Mouse (Mus musculus) olfactory bulb, adult 2 months (tissue): Measurements from ENCODE around the gene 2210016F16Rik. TPM values are rescaled to one million over a fixed set of nuclear protein-coding genes. Genes with fewer than 3 reads are reported as not detected.
"Not testable (repeated sequence)": the region's sequence is repeated elsewhere in the genome, so short reads cannot be mapped to it uniquely, and the experiment has no call there.

ENCODE experiments used
- H3K27ac ChIP-seq: fragments of 200-500 bp; 2 replicates; pipeline ENCODE4 v1.5.1; 2012; ENCODE audit warnings: low read depth, low read length; ENCODE audit not compliant: insufficient read depth
- H3K4me1 ChIP-seq: fragments of 200-500 bp; 2 replicates; pipeline ENCODE4 v1.6.1; 2012; ENCODE audit warnings: low read length; ENCODE audit not compliant: control insufficient read depth, insufficient read depth
- H3K4me3 ChIP-seq: fragments of 200-500 bp; 2 replicates; pipeline ENCODE4 v1.5.1; 2012; ENCODE audit warnings: mild to moderate bottlenecking, low read depth, low read length, moderate library complexity; ENCODE audit not compliant: insufficient read depth
- CTCF ChIP-seq: fragments of 200-500 bp; IDR thresholded peaks from 2 replicates; pipeline ENCODE4 v1.5.1; 2012; ENCODE audit warnings: low read depth, mild to moderate bottlenecking, low read length, moderate library complexity; ENCODE audit not compliant: insufficient read depth
- POLR2A ChIP-seq: fragments of 200-500 bp; IDR thresholded peaks from 2 replicates; pipeline ENCODE4 v1.6.1; 2012; ENCODE audit warnings: mild to moderate bottlenecking, low read depth, low read length, moderate library complexity; ENCODE audit not compliant: insufficient read depth
- WGBS: fragments of 180-500 bp; shearing (Covaris S2); methylation state at CpG from one replicate; pipeline ENCODE4 v1.1.7; 2018; 5-methylcytosine and 5-hydroxymethylcytosine counted together
- polyA plus RNA-seq: library from polyadenylated mRNA; stranded (reverse); fragments of >200 nt; gene quantifications from 2 replicates; pipeline ENCODE4 v1.2.4, GENCODE M21; 2012; ENCODE audit warnings: low replicate concordance; ENCODE audit not compliant: missing spikeins, insufficient read depth, insufficient read length

The 2210016F16Rik gene
- polyA plus RNA-seq, 1 experiment, result not detected

GRCm38 (mm10) chr13:58402744-58403110 lies 17.7 kb upstream of the 2210016F16Rik start:
- peak overlapping the region; percentile 88 for H3K27ac ChIP-seq
- H3K4me3 ChIP-seq, result peak overlapping the region; percentile 97
- TF ChIP-seq CTCF, result no peak
- WGBS, result under 1% methylated on average over 36 of the region's 48 CpGs
- H3K4me1 ChIP-seq, result peaks cover 3% of the 10 kb centered on the region; the same call in 1 of the 2 replicates

DNA sequence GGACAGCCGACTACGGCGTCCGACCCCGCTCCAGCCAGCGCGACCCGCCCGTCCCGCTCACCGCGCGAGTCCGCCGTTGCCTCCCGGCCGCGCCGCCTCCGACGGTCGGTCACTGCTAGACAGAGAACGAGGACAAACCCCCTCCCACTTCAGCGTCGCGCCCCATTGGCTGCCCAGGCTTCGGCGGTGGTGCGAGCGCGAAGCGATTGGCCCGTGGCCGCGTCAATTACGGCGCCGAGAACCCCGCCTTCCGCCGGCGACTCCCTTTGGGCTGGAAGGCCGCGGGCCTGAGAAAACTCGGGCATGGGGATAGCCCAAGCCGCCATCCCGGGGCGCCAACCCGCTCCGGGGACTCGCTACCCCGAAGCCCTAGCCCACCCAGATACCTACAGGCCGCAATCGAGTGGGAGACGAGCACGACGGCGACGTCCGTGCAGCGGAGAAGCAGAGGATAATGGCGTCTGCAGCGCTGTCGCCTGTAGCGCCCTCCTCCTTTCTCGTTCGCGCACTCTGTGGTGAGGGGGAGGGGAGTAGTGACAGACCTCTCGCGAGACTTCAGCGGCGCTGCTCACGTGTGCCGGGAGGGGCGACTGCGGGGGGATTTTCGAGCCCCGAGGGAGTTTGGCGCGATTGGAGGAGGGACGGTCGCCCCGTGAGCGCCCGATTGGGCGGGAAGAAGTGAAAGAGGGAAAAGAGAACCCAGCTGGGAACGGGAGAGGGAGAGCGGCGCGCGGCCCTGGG lies 17.1 kb upstream of the 2210016F16Rik start, which contains the start of gene Rmi1:
Rmi1 (plus strand) TSS at position 246 of the 741 bp plus-strand sequence.
- Histone ChIP-seq H3K4me1 (peaks cover 5% of the 10 kb centered on the region; the same call in 1 of the 2 replicates), H3K4me3 (peak within 1 kb of the TSS; percentile 97), H3K27ac (peak within 1 kb of the TSS; percentile 100)
- TF ChIP-seq CTCF (no peak), POLR2A (peak; percentile 98)
- WGBS, result under 1% methylated on average over 91 of the region's 91 CpGs

DNA sequence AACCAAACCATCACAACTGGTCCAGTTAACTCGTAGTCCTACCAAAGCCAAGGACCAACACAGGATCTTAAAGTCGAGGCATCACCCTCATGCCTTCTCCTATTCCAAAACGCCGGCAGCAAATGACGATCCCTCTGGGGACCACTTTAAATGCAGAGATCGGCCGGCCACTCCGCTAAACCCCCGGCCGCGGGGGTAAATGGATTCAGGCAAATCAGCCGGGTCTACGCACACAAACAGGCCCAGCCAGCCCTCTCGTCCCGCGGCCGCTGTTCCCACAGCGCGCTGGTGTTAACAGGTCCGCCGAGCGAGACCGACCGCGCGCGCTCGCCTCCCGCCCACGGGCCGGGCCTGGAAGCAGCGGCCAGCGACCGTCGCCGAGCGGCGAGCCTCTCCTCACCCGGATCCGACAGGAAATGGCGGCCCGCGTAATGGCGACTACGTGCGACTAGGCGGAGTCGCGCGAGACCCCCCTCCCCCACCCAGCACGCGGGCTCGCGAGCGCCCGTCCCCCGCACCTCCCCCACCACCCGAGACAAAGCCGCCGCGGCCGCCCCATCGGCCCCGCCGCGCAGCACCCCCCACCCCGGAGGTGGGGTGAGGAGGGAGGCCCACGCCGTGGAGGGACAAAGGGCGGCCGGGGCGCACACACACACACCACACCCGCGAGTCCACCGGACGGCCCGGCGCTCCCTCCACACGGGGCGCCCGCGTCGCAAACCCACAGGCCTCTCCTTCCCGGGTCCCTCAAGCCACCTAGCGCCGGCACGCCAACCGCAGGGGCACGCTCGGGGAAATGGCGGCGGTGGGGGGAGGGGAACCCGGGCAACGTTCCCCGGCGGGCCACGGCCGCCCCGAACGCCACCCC lies 16.3 kb upstream of the 2210016F16Rik start:
- peak overlapping the region; percentile 97 for H3K4me3 ChIP-seq
- under 1% methylated on average over 77 of the region's 100 CpGs for WGBS
- H3K4me1 ChIP-seq, result peaks cover 5% of the 10 kb centered on the region; the same call in 1 of the 2 replicates
- H3K27ac ChIP-seq, result peak overlapping the region; percentile 100
- TF ChIP-seq POLR2A (no peak), CTCF (no peak)

- peak overlapping the region; percentile 30; the same call in 1 of the 2 replicates for H3K4me3 ChIP-seq
These were observed 15.6 kb upstream of the 2210016F16Rik start for GRCm38 (mm10) chr13:58400576-58400975.

DNA sequence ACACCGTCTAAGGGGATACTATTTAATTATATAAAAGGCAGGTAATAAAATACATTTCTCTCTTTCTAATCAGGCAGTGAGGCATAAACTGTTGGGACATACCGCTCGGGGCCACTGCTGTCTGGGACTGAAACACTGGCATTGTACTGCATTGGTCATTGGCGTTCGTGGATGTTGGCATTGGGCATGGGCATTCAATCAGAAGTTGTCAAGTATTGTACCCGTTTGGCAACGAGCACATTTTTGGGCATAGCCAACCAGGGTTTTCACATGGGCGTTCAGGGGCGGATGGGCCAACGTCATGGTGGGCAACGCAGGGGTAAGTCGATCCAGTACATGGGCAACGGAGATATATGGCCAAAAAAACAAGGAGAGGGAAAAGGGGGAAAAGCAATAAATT lies 12.6 kb upstream of the 2210016F16Rik start:
- TF ChIP-seq POLR2A (no peak), CTCF (no peak)
- WGBS, result 27% methylated on average over 13 of the region's 13 CpGs
- H3K27ac ChIP-seq, result no peak overlapping the region
- H3K4me1 ChIP-seq, result peaks cover 3% of the 10 kb centered on the region; the same call in 1 of the 2 replicates
- no peak overlapping the region for H3K4me3 ChIP-seq

More at GRCm38 (mm10) chr13:58400576-58400975, 15.6 kb upstream of the 2210016F16Rik start:
- under 1% methylated on average over 11 of the region's 11 CpGs for WGBS
- no peak for TF ChIP-seq CTCF
- TF ChIP-seq POLR2A, result no peak
- Histone ChIP-seq H3K27ac (no peak overlapping the region), H3K4me1 (peaks cover 5% of the 10 kb centered on the region; the same call in 1 of the 2 replicates)

- not testable (repeated sequence) for H3K4me1 ChIP-seq, H3K4me3 ChIP-seq, H3K27ac ChIP-seq
- 80% methylated on average over 11 of the region's 11 CpGs for WGBS
These were observed 9.4 kb upstream of the 2210016F16Rik start for GRCm38 (mm10) chr13:58394392-58394791.

DNA sequence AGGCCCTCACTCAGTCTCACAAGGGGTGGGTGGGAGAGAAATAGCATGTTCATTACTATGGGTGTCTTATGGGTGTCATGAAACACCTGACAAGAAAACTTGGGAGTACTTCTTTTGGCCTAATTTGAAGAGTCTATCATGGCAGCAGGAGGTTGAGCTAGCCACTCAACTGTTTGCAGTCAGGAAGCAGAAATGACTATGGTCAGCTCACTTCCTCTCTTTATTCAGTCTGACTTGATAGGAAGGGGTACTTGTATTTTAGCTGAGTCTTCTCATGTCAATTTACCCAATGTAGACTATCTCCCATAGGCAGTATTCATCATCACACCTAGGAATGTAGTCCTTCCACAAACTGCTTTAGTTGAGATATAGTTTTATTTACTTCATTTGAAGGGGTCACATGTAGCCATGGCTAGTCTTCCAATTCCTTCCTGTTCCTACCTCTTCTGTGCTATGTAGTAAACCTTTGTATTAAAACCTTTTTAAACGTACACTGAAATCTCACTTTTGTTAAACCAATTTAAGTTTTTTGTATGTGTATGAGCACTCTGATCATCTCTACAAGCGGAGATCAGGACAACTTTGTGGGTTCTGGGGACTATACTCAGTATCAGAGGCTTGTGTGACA lies 4.4 kb upstream of the 2210016F16Rik start:
- Histone ChIP-seq H3K27ac (no peak overlapping the region), H3K4me1 (0 out of 2 replicates have a peak, but pooled peaks cover 4% of the 10 kb centered on the region), H3K4me3 (no peak overlapping the region)
- TF ChIP-seq POLR2A (no peak), CTCF (no peak)
- 76% methylated on average over 2 of the region's 2 CpGs for WGBS

DNA sequence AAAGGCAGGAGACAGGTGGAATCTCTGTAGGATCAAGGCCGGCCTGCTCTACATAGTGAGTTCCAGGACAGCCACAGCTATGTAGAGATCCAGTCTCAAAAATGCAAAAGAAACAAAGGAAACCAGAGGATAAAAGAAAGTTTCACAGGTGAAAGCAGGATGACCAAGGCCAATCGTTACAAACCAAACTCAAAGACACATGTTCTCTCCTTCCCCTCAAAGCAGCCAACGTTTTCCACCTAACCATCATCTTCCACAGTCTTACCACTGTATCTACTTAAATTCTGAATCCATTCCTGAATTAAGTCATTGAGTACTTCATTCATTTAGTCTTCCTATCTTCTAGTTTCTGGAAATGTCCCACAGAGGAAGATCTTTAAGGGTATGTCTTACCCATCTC lies 3.4 kb upstream of the 2210016F16Rik start:
- 50% methylated on average over 3 of the region's 3 CpGs for WGBS
- TF ChIP-seq CTCF, result no peak
- no peak for TF ChIP-seq POLR2A
- no peak overlapping the region for H3K27ac ChIP-seq
- H3K4me1 ChIP-seq, result 0 out of 2 replicates have a peak, but pooled peaks cover 4% of the 10 kb centered on the region
- no peak overlapping the region for H3K4me3 ChIP-seq

DNA sequence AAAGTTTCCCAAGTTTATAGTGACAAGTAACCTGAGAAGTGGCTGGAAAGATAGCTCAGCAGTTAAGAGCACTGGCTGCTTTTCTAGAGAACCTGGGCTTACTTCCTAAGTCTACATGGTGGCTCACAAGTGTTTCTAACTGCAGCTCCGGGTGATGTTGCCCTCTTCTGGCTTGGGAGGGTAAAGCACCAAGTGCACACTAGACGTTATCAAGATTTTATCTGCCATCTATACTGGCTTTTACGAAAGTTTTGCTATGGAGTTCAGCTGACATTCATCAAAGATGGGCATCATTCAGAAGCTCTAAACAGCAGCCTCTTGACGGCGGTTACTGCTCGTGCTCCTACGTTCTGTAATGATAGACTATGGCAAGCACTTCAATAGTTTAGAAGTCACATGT lies 2.9 kb upstream of the 2210016F16Rik start:
- no peak for TF ChIP-seq POLR2A
- TF ChIP-seq CTCF, result no peak
- Histone ChIP-seq H3K27ac (no peak overlapping the region), H3K4me3 (no peak overlapping the region), H3K4me1 (0 out of 2 replicates have a peak, but pooled peaks cover 4% of the 10 kb centered on the region)
- 6% methylated on average over 7 of the region's 7 CpGs for WGBS
